ENCODE assay signal across 9 mouse cellular contexts in the genomic region with DNA sequence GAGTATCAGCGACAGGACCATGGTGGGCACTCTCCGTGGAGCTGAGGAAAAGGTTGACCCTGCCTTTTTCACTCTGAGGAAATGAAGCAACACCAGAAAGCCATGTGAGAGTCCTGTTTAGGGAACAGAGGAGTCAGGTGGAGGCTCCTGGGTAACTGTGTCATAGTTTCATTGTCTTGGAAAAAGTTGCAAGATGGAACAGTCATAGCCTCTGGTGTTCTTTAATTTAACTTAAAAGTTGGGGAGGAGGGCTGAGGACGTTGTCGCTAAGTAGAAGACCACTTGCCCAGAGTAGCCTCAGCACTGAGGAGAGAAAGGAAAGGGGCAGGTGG. TPM values are rescaled to one million over a fixed set of nuclear protein-coding genes. Genes with fewer than 3 reads are reported as not detected.
DNase-seq lines count a peak whose midpoint lies in the region; ATAC-seq and TF ChIP-seq lines count a peak whose summit lies in the region.
"Had no signal": no experiment of that assay in that cellular context is flagged by ENCODE, and none has a peak within 500 bp of the region (broad histone marks: within the 10 kb centered on the region; RNA-seq: fewer than 3 reads in every experiment).

A gene (minus strand): TSS at position 101 of the 332 bp plus-strand sequence.

- TF ChIP-seq POLR2A in ES-Bruce4 (IDR thresholded peaks at IDR 0.05; ENCODE audit: insufficient read depth, low read length) = no peak

- peak within 1 kb of the TSS; percentile 70 for H3K4me3 ChIP-seq in heart, embryonic 12.5 days
- H3K4me3 ChIP-seq in ES-Bruce4 (ENCODE audit: low read depth, low read length) (peak within 1 kb of the TSS; percentile 25; the same call in 1 of the 2 replicates), macrophage (ENCODE audit: inconsistent target) (peak within 1 kb of the TSS; percentile 97)

- peaks cover 24% of the 10 kb centered on the region for H3K36me3 ChIP-seq in heart, embryonic 12.5 days
- H3K36me3 ChIP-seq in ES-Bruce4 (ENCODE audit: control insufficient read depth, insufficient read depth, low read length, poor library complexity, severe bottlenecking) = peaks cover 13% of the 10 kb centered on the region; the same call in 1 of the 2 replicates
- H3K36me3 ChIP-seq in macrophage (ENCODE audit: inconsistent target) = peaks cover 15% of the 10 kb centered on the region

- no peak within 1 kb of the TSS for H3K9ac ChIP-seq in heart, embryonic 12.5 days
- H3K9ac ChIP-seq in ES-Bruce4 (ENCODE audit: low read depth, poor library complexity, severe bottlenecking) = 0 out of 2 replicates have a peak within 1 kb of the TSS, but pooled peaks have one; percentile 84

- peak within 1 kb of the TSS; percentile 42; the same call in 1 of the 2 replicates for H3K4me2 ChIP-seq in heart, embryonic 12.5 days

- intact Hi-C loops in gastrocnemius, postnatal 36 days (cut with DNase I) = no loop called here

- ATAC-seq in heart, embryonic 12.5 days (ENCODE audit: insufficient number of reproducible peaks, low FRiP score) = no peak
- peak; percentile 15; the same call in 1 of the 2 replicates for ATAC-seq in granulocyte monocyte progenitor cell, adult 5-6 weeks (replicated peaks; ENCODE audit: poor library complexity, severe bottlenecking)

- no peak for TF ChIP-seq CTCF in ES-Bruce4 (IDR thresholded peaks at IDR 0.05; ENCODE audit: low read depth, low read length)

- no peaks in the 10 kb centered on the region for H3K9me3 ChIP-seq in heart, embryonic 12.5 days (replicated peaks)
- no peaks in the 10 kb centered on the region for H3K9me3 ChIP-seq in ES-Bruce4 (replicated peaks; ENCODE audit: control insufficient read depth, insufficient read depth, low read length, poor library complexity, severe bottlenecking)

- peaks cover 7% of the 10 kb centered on the region for H3K4me1 ChIP-seq in heart, embryonic 12.5 days (replicated peaks)
- H3K4me1 ChIP-seq in ES-Bruce4 (ENCODE audit: control insufficient read depth, insufficient read depth, low read length) = no peaks in the 10 kb centered on the region

- no peak for TF ChIP-seq EP300 in ES-Bruce4 (IDR thresholded peaks at IDR 0.05; ENCODE audit: insufficient read depth, low read depth, low read length)

- peaks cover 25% of the 10 kb centered on the region for H3K79me2 ChIP-seq in macrophage (ENCODE audit: inconsistent target)

- 75% methylated on average over 4 of the region's 4 CpGs for WGBS in heart, embryonic 12.5 days
- WGBS in macrophage (ENCODE audit: missing documents) = 73% methylated on average over 4 of the region's 4 CpGs

- H3K27me3 ChIP-seq in heart, embryonic 12.5 days (replicated peaks) = no peaks in the 10 kb centered on the region; the same call in 1 of the 2 replicates
- H3K27me3 ChIP-seq in ES-Bruce4 (ENCODE audit: control insufficient read depth, insufficient read depth, low read length, poor library complexity, severe bottlenecking) = no peaks in the 10 kb centered on the region

- DNase-seq in heart, adult 11 months = no peak
- DNase-seq in frontal cortex, postnatal 36 days (ENCODE audit: low spot score in 2 of 2) = no peak
- no peak for DNase-seq in gastrocnemius, postnatal 36 days
- no peak for DNase-seq in frontal cortex, postnatal 10 days (ENCODE audit: low spot score in 2 of 2)

- H3K27ac ChIP-seq in heart, embryonic 12.5 days (ENCODE audit: poor library complexity, severe bottlenecking) = no peak within 1 kb of the TSS
- H3K27ac ChIP-seq in ES-Bruce4 (ENCODE audit: insufficient read depth, low read length) = no peak within 1 kb of the TSS
- H3K27ac ChIP-seq in macrophage = no peak within 1 kb of the TSS

RNA-seq across cellular contexts. Expression of the gene that starts here (rescaled TPM):
- polyA plus RNA-seq in heart, embryonic 12.5 days (2016; fragmentation: Nextera tagmentation; extraction: Ambion mirVana) = 0.09 and 0.23 TPM in 2 replicates
- polyA plus RNA-seq in ES-Bruce4 (2011; ENCODE audit: insufficient read depth, insufficient read length, low read depth, missing spikeins) (0.37 TPM in 1 of 2 replicates, not detected in the other), macrophage (2018) (not detected in 3 replicates)
- not detected in 2 replicates for total RNA-seq in granulocyte monocyte progenitor cell, adult 5-6 weeks (2014; fragmentation: Nextera tagmentation)
- not detected in 2 replicates for total RNA-seq in granulocyte monocyte progenitor cell, adult 5-6 weeks (2017)
- under 1 TPM in 2 of 26 experiments, not detected in 24; 0.47 to 0.62 TPM for total RNA-seq in macrophage (2018; cell fraction: chromatin; rRNA removed)
- total RNA-seq in macrophage (2018; cell fraction: cytosol; rRNA removed) = under 1 TPM in 2 of 26 experiments, not detected in 24; 0.05 to 0.09 TPM
- under 1 TPM in 6 of 26 experiments, not detected in 20; 0.30 to 0.48 (median 0.39) TPM for total RNA-seq in macrophage (2018; cell fraction: nucleus; rRNA removed)
- total RNA-seq in gastrocnemius, postnatal 36 days (2021) = not detected
- total RNA-seq: monocyte, adult 5-6 weeks had no signal

Comparison
In these comparisons a context has a peak if more than half of its experiments do, and no peak if none do; other contexts are left out.
1. Peak in ATAC-seq in granulocyte monocyte progenitor cell, adult 5-6 weeks; RNA of the gene not detected or under 1 TPM.
2. H3K4me3 ChIP-seq: peak in every context shown above with its lines; median percentile 97 in macrophage; 70 in heart, embryonic 12.5 days; 25 in ES-Bruce4.